Mouse (Mus musculus) cerebellum, adult 8-10 months (tissue): ENCODE data around the gene Enpp6.

Experiments
- DNase-seq: peaks from one replicate; pipeline ENCODE4 v3.0.0; 2022

Gene Enpp6

GRCm38 (mm10) chr8:47072001-47072400 lies 85.3 kb downstream of the Enpp6 start:
- no peak for DNase-seq

DNA sequence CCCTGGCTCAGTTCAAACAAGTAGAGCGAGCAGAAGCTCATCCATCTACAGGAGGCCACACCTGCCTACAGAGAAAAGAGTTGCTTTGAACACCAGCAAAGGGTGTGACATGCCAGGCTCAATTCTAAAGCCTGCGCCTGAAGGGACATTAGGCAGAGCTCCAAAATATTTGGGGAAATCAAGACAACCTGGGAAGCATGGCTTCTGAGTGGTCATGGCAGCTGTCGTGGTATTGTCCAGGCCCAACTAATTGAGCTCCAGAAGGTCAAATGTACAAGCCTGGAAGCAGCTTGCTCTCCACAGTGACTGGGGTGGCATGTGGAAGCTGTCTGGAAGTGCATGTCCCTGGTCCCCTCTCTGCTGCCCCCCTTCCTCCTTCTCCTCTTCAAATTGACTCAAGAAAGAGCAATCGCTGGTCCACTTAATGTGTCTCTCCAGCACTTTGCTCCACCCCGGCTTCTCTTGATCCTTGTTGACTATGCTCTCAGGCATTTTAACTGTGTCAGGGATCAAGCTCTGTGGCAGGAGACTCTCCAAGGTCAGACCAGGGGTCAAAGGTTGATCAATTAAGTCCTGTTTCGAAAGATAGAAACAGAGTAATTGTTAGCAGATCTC lies 89.4 kb downstream of the Enpp6 start:
- DNase-seq, result no peak

- DNase-seq, result no peak
Observed at GRCm38 (mm10) chr8:47080037-47080436, 93.3 kb downstream of the Enpp6 start.

GRCm38 (mm10) chr8:47082201-47083027 lies 95.7 kb downstream of the Enpp6 start:
- DNase-seq, result no peak

DNA sequence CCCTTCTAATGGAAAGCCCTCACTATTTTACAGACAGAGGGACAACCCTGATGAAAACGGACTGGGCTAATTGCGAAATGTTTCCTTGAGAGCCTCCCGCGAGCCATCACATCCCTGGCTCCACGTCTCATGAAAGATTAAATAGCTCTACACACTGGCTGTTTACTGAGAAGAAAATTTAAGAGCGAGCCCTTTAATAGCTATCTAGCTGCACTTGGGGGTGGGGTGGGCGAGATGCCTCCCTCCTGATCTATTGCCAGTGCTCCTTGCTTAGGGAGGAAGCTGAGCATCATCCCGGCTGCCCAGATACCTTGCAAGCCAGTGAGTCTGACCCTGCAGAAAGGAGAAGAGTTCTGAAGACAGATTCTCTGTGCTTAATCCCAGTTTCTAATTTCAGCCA lies 103.3 kb downstream of the Enpp6 start:
- DNase-seq, result no peak

GRCm38 (mm10) chr8:47105617-47106016 lies 118.9 kb downstream of the Enpp6 start:
- no peak for DNase-seq

- DNase-seq, result no peak
Observed at GRCm38 (mm10) chr8:47114133-47114796, 127.6 kb downstream of the Enpp6 start.

GRCm38 (mm10) chr8:47117336-47117735 lies 130.6 kb downstream of the Enpp6 start:
- no peak for DNase-seq

DNA sequence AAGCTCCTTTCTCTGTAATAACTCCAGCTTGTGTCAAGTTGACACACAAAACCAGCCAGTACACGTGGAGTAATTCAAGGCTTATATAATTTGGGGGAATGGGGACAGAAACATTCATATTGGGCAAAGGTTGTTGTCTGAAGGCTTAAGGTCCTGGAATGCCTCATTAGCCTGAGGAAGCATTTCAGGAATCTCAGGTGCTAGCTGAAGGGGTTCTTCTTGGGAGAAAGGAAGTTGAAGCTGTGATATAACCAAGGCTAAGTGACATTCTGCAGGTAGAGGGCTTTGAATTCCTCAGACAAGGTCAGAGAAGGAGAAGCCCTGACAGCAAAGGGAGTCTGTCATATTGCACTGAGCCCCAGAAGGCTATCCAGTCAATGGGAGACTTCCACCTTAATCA lies 133.2 kb downstream of the Enpp6 start:
- DNase-seq, result no peak

- no peak for DNase-seq
Observed at GRCm38 (mm10) chr8:47128859-47129258, 142.2 kb downstream of the Enpp6 start.

- no peak for DNase-seq
Observed at GRCm38 (mm10) chr8:47133381-47133780, 146.7 kb downstream of the Enpp6 start.

DNA sequence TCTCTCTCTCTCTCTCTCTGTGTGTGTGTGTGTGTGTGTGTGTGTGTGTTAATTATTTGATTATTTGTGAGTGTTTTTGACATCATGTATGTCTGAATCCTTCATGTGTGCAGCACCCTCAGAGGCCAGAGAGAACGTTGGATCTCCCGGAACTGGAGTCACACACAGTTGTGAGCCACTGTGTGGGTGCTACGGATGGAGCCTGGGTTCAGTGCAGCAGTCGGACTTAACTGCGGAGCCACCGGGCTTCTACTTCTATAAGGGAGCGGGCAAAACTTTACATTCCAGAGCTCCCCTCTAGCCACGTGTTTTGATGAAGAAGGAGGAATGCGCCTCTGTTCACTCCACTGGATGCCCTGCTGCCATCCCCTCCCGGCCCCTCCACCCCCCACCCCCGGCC lies 148.0 kb downstream of the Enpp6 start:
- DNase-seq, result no peak

DNA sequence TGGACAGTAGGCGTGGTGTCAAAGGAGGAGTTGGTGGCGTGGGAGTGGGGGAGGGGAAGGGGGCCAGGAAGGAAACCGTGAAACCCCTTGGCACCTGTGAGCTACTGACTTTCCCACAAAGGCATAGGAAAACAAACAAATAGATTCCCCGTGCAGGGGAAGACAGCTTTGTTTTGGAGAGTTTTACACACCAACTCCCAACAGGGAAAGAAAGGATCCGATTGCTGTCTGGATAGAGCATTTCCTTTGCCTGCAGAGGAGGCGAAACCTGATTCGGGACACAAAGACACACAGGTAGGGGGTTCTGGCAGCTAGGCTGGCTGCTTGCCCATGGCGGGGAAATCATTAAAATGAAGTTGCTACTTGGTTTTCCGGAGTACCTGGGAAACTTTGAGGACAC lies 148.9 kb downstream of the Enpp6 start:
- DNase-seq, result no peak

- no peak for DNase-seq
Observed at GRCm38 (mm10) chr8:47136047-47136446, 149.4 kb downstream of the Enpp6 start.

GRCm38 (mm10) chr8:47145258-47145657 lies 158.6 kb downstream of the Enpp6 start:
- DNase-seq, result no peak
